Mouse (Mus musculus) MEL (cell line): ENCODE measurements around the gene Pphln1. TPM values are rescaled to one million over a fixed set of nuclear protein-coding genes. Genes with fewer than 3 reads are reported as not detected.
A peak's percentile ranks its signal among the peaks of the same experiment; 100 is the strongest.

ENCODE experiments used
- DNase-seq: peaks from one replicate; pipeline ENCODE4 v3.0.0; 2011; ENCODE audit warnings: low read depth, low spot score
- H3K27ac ChIP-seq: 2 replicates; pipeline ENCODE4 v1.5.1; 2012; ENCODE audit warnings: low read depth, mild to moderate bottlenecking, control low read depth, low read length, moderate library complexity; ENCODE audit not compliant: control insufficient read depth
- H3K27me3 ChIP-seq, 2 experiments: fragments of 150-350 bp in 1 of 2; sonication (generic) in 1 of 2; 2 replicates each; pipeline ENCODE4 v1.6.1; 2012; ENCODE audit warnings: low read length in 2 of 2, mild to moderate bottlenecking in 2 of 2, improper control_type of control experiment in 1 of 2, moderate library complexity in 1 of 2; ENCODE audit not compliant: insufficient read depth in 2 of 2, control insufficient read depth in 1 of 2
- H3K36me3 ChIP-seq, 2 experiments: 2 replicates each; pipeline ENCODE4 v1.6.1; 2012 to 2014; ENCODE audit warnings: low read length in 2 of 2, improper control_type of control experiment in 1 of 2, inconsistent platforms in 1 of 2, mild to moderate bottlenecking in 1 of 2; ENCODE audit not compliant: insufficient read depth in 2 of 2, control insufficient read depth in 1 of 2
- H3K4me1 ChIP-seq, 2 experiments: fragments of 150-350 bp in 1 of 2; sonication (generic) in 1 of 2; 2 replicates each; pipeline ENCODE4 v1.6.1; 2012; ENCODE audit warnings: low read length in 2 of 2, improper control_type of control experiment in 1 of 2, mild to moderate bottlenecking in 1 of 2; ENCODE audit not compliant: insufficient read depth in 2 of 2, control insufficient read depth in 1 of 2
- H3K4me3 ChIP-seq, 2 experiments: fragments of 150-350 bp in 1 of 2; sonication (generic) in 1 of 2; 2 replicates each; pipeline ENCODE4 v1.5.1; 2012; ENCODE audit warnings: low read depth in 2 of 2, low read length in 2 of 2, mild to moderate bottlenecking in 2 of 2, moderate library complexity in 2 of 2, control low read depth in 1 of 2, improper control_type of control experiment in 1 of 2; ENCODE audit not compliant: control insufficient read depth in 1 of 2, insufficient read depth in 1 of 2
- H3K79me2 ChIP-seq: 2 replicates; pipeline ENCODE4 v1.6.1; 2012; ENCODE audit warnings: mild to moderate bottlenecking, low read length, moderate library complexity; ENCODE audit not compliant: control insufficient read depth, poor library complexity, insufficient read depth
- H3K9ac ChIP-seq: 2 replicates; pipeline ENCODE4 v1.6.1; 2012; ENCODE audit warnings: low read depth, mild to moderate bottlenecking, control low read depth, low read length, moderate library complexity; ENCODE audit not compliant: control insufficient read depth, poor library complexity, severe bottlenecking
- H3K9me3 ChIP-seq: fragments of 150-350 bp; sonication (generic); replicated peaks from 2 replicates; pipeline ENCODE4 v1.6.1; 2012; ENCODE audit warnings: mild to moderate bottlenecking, low read length, improper control_type of control experiment, moderate library complexity; ENCODE audit not compliant: insufficient read depth
- BHLHE40 ChIP-seq: IDR thresholded peaks from 2 replicates; pipeline ENCODE4 v1.6.1; 2012; ENCODE audit warnings: low read depth, mild to moderate bottlenecking, inconsistent platforms, low read length, improper control_type of control experiment, borderline replicate concordance
- CHD1 ChIP-seq: IDR thresholded peaks from 2 replicates; pipeline ENCODE4 v1.6.1; 2012; ENCODE audit warnings: low read depth, mild to moderate bottlenecking, inconsistent platforms, low read length, improper control_type of control experiment
- CHD2 ChIP-seq: IDR thresholded peaks from 2 replicates; pipeline ENCODE4 v1.6.1; 2011; ENCODE audit warnings: low read length, improper control_type of control experiment
- E2F4 ChIP-seq: IDR thresholded peaks from 2 replicates; pipeline ENCODE4 v1.6.1; 2011; ENCODE audit warnings: low read depth, low read length, improper control_type of control experiment, borderline replicate concordance
- ELF1 ChIP-seq: IDR thresholded peaks from 2 replicates; pipeline ENCODE4 v1.6.1; 2014; ENCODE audit warnings: low read depth, mild to moderate bottlenecking, inconsistent platforms, low read length, improper control_type of control experiment, moderate library complexity
- EP300 ChIP-seq, 2 experiments: IDR thresholded peaks; 2 replicates each; pipeline ENCODE4 v1.6.1; 2011; ENCODE audit warnings: improper control_type of control experiment in 2 of 2, low read length in 2 of 2, low read depth in 1 of 2, mild to moderate bottlenecking in 1 of 2
- ETS1 ChIP-seq: IDR thresholded peaks from 2 replicates; pipeline ENCODE4 v1.6.1; 2012; ENCODE audit warnings: low read depth, mild to moderate bottlenecking, inconsistent platforms, low read length, improper control_type of control experiment, moderate library complexity
- GABPA ChIP-seq: IDR thresholded peaks from 2 replicates; pipeline ENCODE4 v1.6.1; 2012; ENCODE audit warnings: low read depth, mild to moderate bottlenecking, inconsistent platforms, low read length, improper control_type of control experiment, moderate library complexity
- GATA1 ChIP-seq: IDR thresholded peaks from 2 replicates; pipeline ENCODE4 v1.6.1; 2011; ENCODE audit warnings: low read depth, low read length, improper control_type of control experiment
- MAFK ChIP-seq: IDR thresholded peaks from 2 replicates; pipeline ENCODE4 v1.6.1; 2011; ENCODE audit warnings: low read depth, mild to moderate bottlenecking, low read length, improper control_type of control experiment, borderline replicate concordance
- MAZ ChIP-seq: IDR thresholded peaks from 2 replicates; pipeline ENCODE4 v1.6.1; 2012; ENCODE audit warnings: low read depth, mild to moderate bottlenecking, inconsistent platforms, low read length, improper control_type of control experiment
- MYB ChIP-seq: IDR thresholded peaks from 2 replicates; pipeline ENCODE4 v1.6.1; 2011; ENCODE audit warnings: mild to moderate bottlenecking, low read depth, low read length, improper control_type of control experiment
- MYC ChIP-seq: IDR thresholded peaks from 2 replicates; pipeline ENCODE4 v1.6.1; 2011; ENCODE audit warnings: low read depth, mild to moderate bottlenecking, low read length, improper control_type of control experiment, moderate library complexity
- NELFE ChIP-seq: IDR thresholded peaks from 2 replicates; pipeline ENCODE4 v1.6.1; 2011; ENCODE audit warnings: low read depth, low read length, improper control_type of control experiment
- NRF1 ChIP-seq: IDR thresholded peaks from 2 replicates; pipeline ENCODE4 v1.6.1; 2014; ENCODE audit warnings: low read depth, mild to moderate bottlenecking, inconsistent platforms, low read length, improper control_type of control experiment, moderate library complexity; ENCODE audit not compliant: poor library complexity, insufficient read depth, severe bottlenecking
- POLR2AphosphoS2 ChIP-seq: IDR thresholded peaks from 2 replicates; pipeline ENCODE4 v1.6.1; 2011; ENCODE audit warnings: low read length, improper control_type of control experiment
- RAD21 ChIP-seq: IDR thresholded peaks from 2 replicates; pipeline ENCODE4 v1.6.1; 2011; ENCODE audit warnings: mild to moderate bottlenecking, low read depth, low read length, improper control_type of control experiment
- RCOR1 ChIP-seq: IDR thresholded peaks from 2 replicates; pipeline ENCODE4 v1.6.1; 2012; ENCODE audit warnings: low read depth, mild to moderate bottlenecking, inconsistent platforms, low read length, improper control_type of control experiment
- SIN3A ChIP-seq: IDR thresholded peaks from 2 replicates; pipeline ENCODE4 v1.6.1; 2012; ENCODE audit warnings: low read length, improper control_type of control experiment, inconsistent platforms
- ZMIZ1 ChIP-seq: IDR thresholded peaks from 2 replicates; pipeline ENCODE4 v1.6.1; 2012; ENCODE audit warnings: low read depth, mild to moderate bottlenecking, inconsistent platforms, low read length, improper control_type of control experiment, moderate library complexity
- ZNF384 ChIP-seq: IDR thresholded peaks from 2 replicates; pipeline ENCODE4 v1.6.1; 2012; ENCODE audit warnings: low read depth, mild to moderate bottlenecking, inconsistent platforms, low read length, improper control_type of control experiment
- polyA plus RNA-seq, 2 experiments: library from polyadenylated mRNA; stranded (reverse) in 1 of 2; unstranded in 1 of 2; fragments of >175 nt in 1 of 2; fragments of >200 nt in 1 of 2; gene quantifications; 2 replicates each; pipeline versions ENCODE4 v1.2.1 to v1.2.4; 2012; ENCODE audit warnings: low replicate concordance in 2 of 2, low read depth in 1 of 2; ENCODE audit not compliant: insufficient read length in 2 of 2, insufficient read depth in 1 of 2, missing spikeins in 1 of 2
- total RNA-seq: library from RNA; depleted of rRNA; stranded (reverse); fragments of 300-350 nt; gene quantifications from 2 replicates; pipeline ENCODE4 v1.2.3, GENCODE M21; 2012

Pphln1 gene
- total and polyA plus RNA-seq, 3 experiments = 43.4 to 63.0 (median 50.1) TPM

GRCm38 (mm10) chr15:93517022-93517565, 118.9 kb downstream of the Pphln1 start (continued):
- TF ChIP-seq BHLHE40 (no peak), CHD2 (no peak), ZMIZ1 (no peak)
- TF ChIP-seq, all 39 proteins: peak for 0

- Histone ChIP-seq H3K4me1 (peaks cover 2 to 6% of the 10 kb centered on the region in 2 experiments; a peak in 3 of 4 replicates), H3K79me2 (no peaks in the 10 kb centered on the region), H3K9me3 (no peaks in the 10 kb centered on the region), H3K9ac (peak overlapping the region; percentile 27; the same call in 1 of the 2 replicates), H3K4me3 (peak overlapping the region; percentile 55 to 88), H3K27me3 (no peaks in the 10 kb centered on the region; a peak in 2 of 4 replicates), H3K27ac (no peak overlapping the region), H3K36me3 (peaks cover 0 to 14% of the 10 kb centered on the region in 2 experiments; a peak in 2 of 4 replicates)
- DNase-seq = peak; percentile 64
- TF ChIP-seq ZNF384 (no peak), RAD21 (no peak), GATA1 (no peak), NELFE (no peak), MYB (no peak), POLR2AphosphoS2 (no peak), MYC (no peak), SIN3A (peak; percentile 4; the same call in 1 of the 2 replicates), RCOR1 (0 out of 2 replicates have a peak, but pooled peaks have one; percentile 12), GABPA (no peak), ZMIZ1 (no peak), NRF1 (no peak), EP300 (IDR thresholded peaks at IDR 0.05; ENCODE audit: low read depth in 1 of 2, low read length in 2 of 2) (peak; percentile 11 to 15; a peak in 1 of 4 replicates), MAZ (no peak), E2F4 (no peak), ELF1 (no peak), MAFK (no peak), CHD1 (no peak), ETS1 (peak; percentile 40; the same call in 1 of the 2 replicates)
Measured at GRCm38 (mm10) chr15:93518143-93518902, 120.2 kb downstream of the Pphln1 start.
